Mouse (Mus musculus) ES-E14 (cell line): ENCODE results near the gene Prss8. TPM values are rescaled to one million over a fixed set of nuclear protein-coding genes. Genes with fewer than 3 reads are reported as not detected.

ENCODE experiments used
- DNase-seq: peaks from one replicate; pipeline ENCODE4 v3.0.0-alpha.2; 2013; ENCODE audit warnings: low read depth, low spot score
- H3K27ac ChIP-seq: 2 replicates; pipeline ENCODE4 v1.5.1; 2012; ENCODE audit warnings: low read depth, mild to moderate bottlenecking, low read length, moderate library complexity, mixed read lengths; ENCODE audit not compliant: poor library complexity, insufficient read depth, severe bottlenecking
- H3K36me3 ChIP-seq: 2 replicates; pipeline ENCODE4 v1.6.1; 2012; ENCODE audit warnings: mild to moderate bottlenecking, low read length, moderate library complexity, mixed read lengths; ENCODE audit not compliant: control insufficient read depth, poor library complexity, insufficient read depth, severe bottlenecking
- H3K4me1 ChIP-seq, 2 experiments: fragments of 150-350 bp in 1 of 2; sonication (generic) in 1 of 2; 2 replicates each; pipeline ENCODE4 v1.6.1; 2012; ENCODE audit warnings: low read length in 2 of 2, mild to moderate bottlenecking in 1 of 2, mixed read lengths in 1 of 2; ENCODE audit not compliant: control insufficient read depth in 2 of 2, insufficient read depth in 2 of 2, poor library complexity in 1 of 2
- H3K4me3 ChIP-seq, 2 experiments: fragments of 150-350 bp in 1 of 2; sonication (generic) in 1 of 2; 2 replicates each; pipeline ENCODE4 v1.5.1; 2012; ENCODE audit warnings: low read length in 2 of 2, low read depth in 1 of 2, mild to moderate bottlenecking in 1 of 2, mixed read lengths in 1 of 2; ENCODE audit not compliant: insufficient read depth in 1 of 2, poor library complexity in 1 of 2, severe bottlenecking in 1 of 2
- H3K9ac ChIP-seq: 2 replicates; pipeline ENCODE4 v1.6.1; 2012; ENCODE audit warnings: low read depth, mild to moderate bottlenecking, low read length, mixed read lengths; ENCODE audit not compliant: poor library complexity, insufficient read depth, severe bottlenecking
- H3K9me3 ChIP-seq: fragments of 150-350 bp; sonication (generic); 2 replicates; pipeline ENCODE4 v1.6.1; 2012; ENCODE audit warnings: low read depth, mild to moderate bottlenecking, low read length; ENCODE audit not compliant: control insufficient read depth, insufficient read depth
- CHD2 ChIP-seq: IDR thresholded peaks from 2 replicates; pipeline ENCODE4 v1.6.1; 2014; ENCODE audit warnings: mild to moderate bottlenecking, low read depth, low read length, inconsistent platforms
- HCFC1 ChIP-seq: IDR thresholded peaks from 2 replicates; pipeline ENCODE4 v1.6.1; 2012; ENCODE audit warnings: low read length, inconsistent platforms, borderline replicate concordance; ENCODE audit not compliant: insufficient read depth
- MAFK ChIP-seq: IDR thresholded peaks from 2 replicates; pipeline ENCODE4 v1.6.1; 2014; ENCODE audit warnings: mild to moderate bottlenecking, low read depth, low read length, inconsistent platforms; ENCODE audit not compliant: insufficient read depth
- ZC3H11A ChIP-seq: IDR thresholded peaks from 2 replicates; pipeline ENCODE4 v1.6.1; 2012; ENCODE audit warnings: low read depth, mild to moderate bottlenecking, inconsistent platforms, low read length, borderline replicate concordance
- ZNF384 ChIP-seq: IDR thresholded peaks from 2 replicates; pipeline ENCODE4 v1.6.1; 2012; ENCODE audit warnings: low read depth, low read length, inconsistent platforms
- in situ Hi-C, 2 experiments: fragments of 600-800 bp; cut with MboI; formaldehyde crosslinking; loops; one replicate each; pipeline ENCODE4 v1.15.1; 2025; ENCODE audit warnings: low sequenced_read_pairs in 2 of 2, inconsistent platforms in 1 of 2; ENCODE audit not compliant: unreplicated experiment in 2 of 2
- total RNA-seq: library from RNA; depleted of rRNA; stranded (reverse); fragments of 300-350 nt; gene quantifications from 2 replicates; pipeline ENCODE4 v1.2.3, GENCODE M21; 2012

Gene Prss8
- total RNA-seq, 1 experiment: 11.3 TPM

- in situ Hi-C loops: no loop called here
- no peaks in the 10 kb centered on the region for H3K9me3 ChIP-seq
- peaks cover 28% of the 10 kb centered on the region for H3K36me3 ChIP-seq
- H3K4me1 ChIP-seq: peaks cover 0 to 4% of the 10 kb centered on the region in 2 experiments; a peak in 1 of 4 replicates
- peak within 1 kb of the TSS; percentile 81 to 98 for H3K4me3 ChIP-seq
- DNase-seq: peak; percentile 94
- TF ChIP-seq HCFC1 (peak; percentile 73; the same call in 1 of the 2 replicates), ZNF384 (no peak), ZC3H11A (no peak), CHD2 (no peak), MAFK (0 out of 2 replicates have a peak, but pooled peaks have one; percentile 29)
- H3K9ac ChIP-seq: peak within 1 kb of the TSS; percentile 88
- H3K27ac ChIP-seq: peak within 1 kb of the TSS; percentile 93
These were observed 17.6 kb downstream of the Prss8 start, which contains the start of gene Kat8 for GRCm38 (mm10) chr7:127912190-127912871. Gene Kat8, plus strand, starts transcription at chr7:127912516.

- Histone ChIP-seq H3K4me3 (no peak overlapping the region), H3K9ac (no peak overlapping the region)
- TF ChIP-seq ZC3H11A (no peak), MAFK (no peak), CHD2 (no peak), ZNF384 (no peak), HCFC1 (no peak)
These were observed 21.2 kb downstream of the Prss8 start for GRCm38 (mm10) chr7:127908656-127909055.

GRCm38 (mm10) chr7:127907939-127908338 is 22.0 kb downstream of the Prss8 start:
- no peak for TF ChIP-seq MAFK
- TF ChIP-seq CHD2: no peak
- TF ChIP-seq ZNF384: no peak
- TF ChIP-seq HCFC1: no peak
- TF ChIP-seq ZC3H11A: no peak
- Histone ChIP-seq H3K27ac (no peak overlapping the region), H3K9ac (no peak overlapping the region), H3K36me3 (peaks cover 35% of the 10 kb centered on the region), H3K4me3 (no peak overlapping the region), H3K4me1 (peaks cover 3% of the 10 kb centered on the region in 2 experiments; a peak in 1 of 4 replicates), H3K9me3 (no peaks in the 10 kb centered on the region)
- no peak for DNase-seq
- in situ Hi-C loops: no loop called here

More at GRCm38 (mm10) chr7:127908656-127909055, 21.2 kb downstream of the Prss8 start:
- peaks cover 35% of the 10 kb centered on the region for H3K36me3 ChIP-seq
- H3K4me1 ChIP-seq: peaks cover 3% of the 10 kb centered on the region in 2 experiments; a peak in 1 of 4 replicates
- H3K27ac ChIP-seq: no peak overlapping the region
- in situ Hi-C loops: no loop called here
- H3K9me3 ChIP-seq: no peaks in the 10 kb centered on the region
- DNase-seq: no peak

- peak within 1 kb of the TSS; percentile 3; the same call in 1 of the 2 replicates for H3K27ac ChIP-seq
- in situ Hi-C loops: no loop called here
- H3K9me3 ChIP-seq: no peaks in the 10 kb centered on the region
- H3K9ac ChIP-seq: peak within 1 kb of the TSS; percentile 78
- H3K4me1 ChIP-seq: peaks cover 3% of the 10 kb centered on the region in 2 experiments; a peak in 1 of 4 replicates
- TF ChIP-seq MAFK (no peak), ZNF384 (no peak), HCFC1 (peak; percentile 95), CHD2 (peak; percentile 94), ZC3H11A (no peak)
- H3K36me3 ChIP-seq: peaks cover 33% of the 10 kb centered on the region
- H3K4me3 ChIP-seq: peak within 1 kb of the TSS; percentile 72 to 94
- peak; percentile 66 for DNase-seq
These were observed 25.7 kb downstream of the Prss8 start, which contains the start of gene Bckdk for GRCm38 (mm10) chr7:127903971-127904796. Gene Bckdk, plus strand, starts transcription at chr7:127904082.
